Mouse (Mus musculus) ES-Bruce4 (cell line): Measurements from ENCODE around the gene Anxa6.

Experiments
- CTCF ChIP-seq: IDR thresholded peaks from one replicate; pipeline ENCODE4 v1.8.1; 2011; ENCODE audit warnings: low read depth, low read length
- EP300 ChIP-seq: IDR thresholded peaks from 2 replicates; pipeline ENCODE4 v1.6.1; 2011; ENCODE audit warnings: low read depth, low read length; ENCODE audit not compliant: insufficient read depth
- POLR2A ChIP-seq: IDR thresholded peaks from one replicate; pipeline ENCODE4 v1.8.1; 2011; ENCODE audit warnings: low read length; ENCODE audit not compliant: insufficient read depth

- no peak for TF ChIP-seq CTCF
- no peak for TF ChIP-seq POLR2A
- 0 out of 2 replicates have a peak, but pooled peaks have one; percentile 25 for TF ChIP-seq EP300
Measured at GRCm38 (mm10) chr11:54998708-54999107, 34.5 kb downstream of the Anxa6 start.
